Mouse (Mus musculus): ENCODE data around the gene Mrtfb. TPM values are rescaled to one million over a fixed set of nuclear protein-coding genes. Genes with fewer than 3 reads are reported as not detected.

Gene Mrtfb
- polyA plus RNA-seq, 1 experiment from 2014 or later: 13.5 TPM

- Histone ChIP-seq H3K36me3 (ENCODE audit: control insufficient read depth, insufficient read depth, low read length) (no peaks in the 10 kb centered on the region), H3K27me3 (ENCODE audit: control insufficient read depth, insufficient read depth, low read length) (no peaks in the 10 kb centered on the region), H3K9me3 (ENCODE audit: control insufficient read depth, low read length) (no peaks in the 10 kb centered on the region), H3K4me1 (ENCODE audit: control insufficient read depth, insufficient read depth, low read length) (no peaks in the 10 kb centered on the region), H3K9ac (replicated peaks; ENCODE audit: low read depth, low read length) (no peak overlapping the region), H3K27ac (ENCODE audit: low read depth, low read length) (no peak overlapping the region), H3K4me3 (ENCODE audit: low read depth, low read length) (no peak overlapping the region), H3K4me2 (ENCODE audit: low read depth, low read length) (no peak overlapping the region)
- 95% methylated on average over 6 of the region's 6 CpGs for WGBS
- ATAC-seq (ENCODE audit: low read depth): no peak
These were observed 169.5 kb downstream of the Mrtfb start for GRCm38 (mm10) chr16:13425804-13426203.

- H3K9me3 ChIP-seq (ENCODE audit: control insufficient read depth, low read length): no peaks in the 10 kb centered on the region
- H3K27ac ChIP-seq (ENCODE audit: low read depth, low read length): no peak overlapping the region
- no peak overlapping the region for H3K4me3 ChIP-seq (ENCODE audit: low read depth, low read length)
- H3K9ac ChIP-seq (replicated peaks; ENCODE audit: low read depth, low read length): no peak overlapping the region
- 88% methylated on average over 10 of the region's 10 CpGs for WGBS
- H3K4me2 ChIP-seq (ENCODE audit: low read depth, low read length): no peak overlapping the region
- no peaks in the 10 kb centered on the region for H3K4me1 ChIP-seq (ENCODE audit: control insufficient read depth, insufficient read depth, low read length)
- no peaks in the 10 kb centered on the region for H3K27me3 ChIP-seq (ENCODE audit: control insufficient read depth, insufficient read depth, low read length)
- ATAC-seq (ENCODE audit: low read depth): no peak
- no peaks in the 10 kb centered on the region for H3K36me3 ChIP-seq (ENCODE audit: control insufficient read depth, insufficient read depth, low read length)
These were observed 170.7 kb downstream of the Mrtfb start for GRCm38 (mm10) chr16:13426831-13427589.

GRCm38 (mm10) chr16:13428077-13428476, 171.8 kb downstream of the Mrtfb start:
- no peak overlapping the region for H3K9ac ChIP-seq (replicated peaks; ENCODE audit: low read depth, low read length)
- H3K36me3 ChIP-seq (ENCODE audit: control insufficient read depth, insufficient read depth, low read length): no peaks in the 10 kb centered on the region
- H3K4me3 ChIP-seq (ENCODE audit: low read depth, low read length): no peak overlapping the region
- H3K4me2 ChIP-seq (ENCODE audit: low read depth, low read length): no peak overlapping the region
- ATAC-seq (ENCODE audit: low read depth): no peak
- H3K4me1 ChIP-seq (ENCODE audit: control insufficient read depth, insufficient read depth, low read length): no peaks in the 10 kb centered on the region
- H3K9me3 ChIP-seq (ENCODE audit: control insufficient read depth, low read length): no peaks in the 10 kb centered on the region
- H3K27me3 ChIP-seq (ENCODE audit: control insufficient read depth, insufficient read depth, low read length): no peaks in the 10 kb centered on the region
- H3K27ac ChIP-seq (ENCODE audit: low read depth, low read length): no peak overlapping the region
- WGBS: 77% methylated on average over 5 of the region's 5 CpGs

GRCm38 (mm10) chr16:13428806-13429205, 172.5 kb downstream of the Mrtfb start:
- Histone ChIP-seq H3K4me2 (ENCODE audit: low read depth, low read length) (no peak overlapping the region), H3K27me3 (ENCODE audit: control insufficient read depth, insufficient read depth, low read length) (no peaks in the 10 kb centered on the region), H3K9ac (replicated peaks; ENCODE audit: low read depth, low read length) (no peak overlapping the region), H3K27ac (ENCODE audit: low read depth, low read length) (no peak overlapping the region), H3K4me1 (ENCODE audit: control insufficient read depth, insufficient read depth, low read length) (no peaks in the 10 kb centered on the region), H3K4me3 (ENCODE audit: low read depth, low read length) (no peak overlapping the region), H3K36me3 (ENCODE audit: control insufficient read depth, insufficient read depth, low read length) (no peaks in the 10 kb centered on the region), H3K9me3 (ENCODE audit: control insufficient read depth, low read length) (no peaks in the 10 kb centered on the region)
- WGBS: 100% methylated on average over 1 of the region's 1 CpGs
- ATAC-seq (ENCODE audit: low read depth): no peak; the same call in 1 of the 2 replicates

GRCm38 (mm10) chr16:13429921-13430606, 173.8 kb downstream of the Mrtfb start:
- no peak overlapping the region for H3K4me3 ChIP-seq (ENCODE audit: low read depth, low read length)
- H3K4me2 ChIP-seq (ENCODE audit: low read depth, low read length): no peak overlapping the region
- ATAC-seq (ENCODE audit: low read depth): no peak
- no peaks in the 10 kb centered on the region for H3K9me3 ChIP-seq (ENCODE audit: control insufficient read depth, low read length)
- no peak overlapping the region for H3K27ac ChIP-seq (ENCODE audit: low read depth, low read length)
- H3K36me3 ChIP-seq (ENCODE audit: control insufficient read depth, insufficient read depth, low read length): no peaks in the 10 kb centered on the region
- no peak overlapping the region for H3K9ac ChIP-seq (replicated peaks; ENCODE audit: low read depth, low read length)
- no peaks in the 10 kb centered on the region for H3K4me1 ChIP-seq (ENCODE audit: control insufficient read depth, insufficient read depth, low read length)
- WGBS: 89% methylated on average over 7 of the region's 7 CpGs
- no peaks in the 10 kb centered on the region for H3K27me3 ChIP-seq (ENCODE audit: control insufficient read depth, insufficient read depth, low read length)

GRCm38 (mm10) chr16:13430940-13431339, 174.7 kb downstream of the Mrtfb start:
- Histone ChIP-seq H3K9ac (replicated peaks; ENCODE audit: low read depth, low read length) (no peak overlapping the region), H3K27me3 (ENCODE audit: control insufficient read depth, insufficient read depth, low read length) (no peaks in the 10 kb centered on the region), H3K4me1 (ENCODE audit: control insufficient read depth, insufficient read depth, low read length) (no peaks in the 10 kb centered on the region), H3K27ac (ENCODE audit: low read depth, low read length) (no peak overlapping the region), H3K36me3 (ENCODE audit: control insufficient read depth, insufficient read depth, low read length) (no peaks in the 10 kb centered on the region), H3K9me3 (ENCODE audit: control insufficient read depth, low read length) (no peaks in the 10 kb centered on the region), H3K4me3 (ENCODE audit: low read depth, low read length) (no peak overlapping the region), H3K4me2 (ENCODE audit: low read depth, low read length) (no peak overlapping the region)
- no peak for ATAC-seq (ENCODE audit: low read depth)
- 69% methylated on average over 1 of the region's 1 CpGs for WGBS

- H3K27ac ChIP-seq (ENCODE audit: low read depth, low read length): no peak overlapping the region
- H3K36me3 ChIP-seq (ENCODE audit: control insufficient read depth, insufficient read depth, low read length): no peaks in the 10 kb centered on the region
- no peaks in the 10 kb centered on the region for H3K9me3 ChIP-seq (ENCODE audit: control insufficient read depth, low read length)
- ATAC-seq (ENCODE audit: low read depth): no peak
- H3K9ac ChIP-seq (replicated peaks; ENCODE audit: low read depth, low read length): no peak overlapping the region
- no peaks in the 10 kb centered on the region for H3K4me1 ChIP-seq (ENCODE audit: control insufficient read depth, insufficient read depth, low read length)
- H3K27me3 ChIP-seq (ENCODE audit: control insufficient read depth, insufficient read depth, low read length): no peaks in the 10 kb centered on the region
- no peak overlapping the region for H3K4me3 ChIP-seq (ENCODE audit: low read depth, low read length)
- H3K4me2 ChIP-seq (ENCODE audit: low read depth, low read length): no peak overlapping the region
- WGBS: 80% methylated on average over 2 of the region's 2 CpGs
These were observed 179.3 kb downstream of the Mrtfb start for GRCm38 (mm10) chr16:13435627-13436026.

- ATAC-seq (ENCODE audit: low read depth): peak; percentile 97
- no peaks in the 10 kb centered on the region for H3K9me3 ChIP-seq (ENCODE audit: control insufficient read depth, low read length)
These were observed 180.9 kb downstream of the Mrtfb start for GRCm38 (mm10) chr16:13437037-13437769.

More at GRCm38 (mm10) chr16:13437037-13437769, 180.9 kb downstream of the Mrtfb start:
- no peaks in the 10 kb centered on the region for H3K4me1 ChIP-seq (ENCODE audit: control insufficient read depth, insufficient read depth, low read length)
- H3K4me3 ChIP-seq (ENCODE audit: low read depth, low read length): peak overlapping the region; percentile 46
- H3K4me2 ChIP-seq (ENCODE audit: low read depth, low read length): peak overlapping the region; percentile 71
- H3K36me3 ChIP-seq (ENCODE audit: control insufficient read depth, insufficient read depth, low read length): no peaks in the 10 kb centered on the region
- under 1% methylated on average over 58 of the region's 58 CpGs for WGBS
- H3K27me3 ChIP-seq (ENCODE audit: control insufficient read depth, insufficient read depth, low read length): no peaks in the 10 kb centered on the region
- H3K27ac ChIP-seq (ENCODE audit: low read depth, low read length): no peak overlapping the region
- peak overlapping the region; percentile 56 for H3K9ac ChIP-seq (replicated peaks; ENCODE audit: low read depth, low read length)

All from neural tube, embryonic 14.5 days (tissue).